Mouse (Mus musculus): ENCODE results near the gene Ppp1r13b. TPM values are rescaled to one million over a fixed set of nuclear protein-coding genes. Genes with fewer than 3 reads are reported as not detected.
"Not testable (repeated sequence)": the region's sequence is repeated elsewhere in the genome, so short reads cannot be mapped to it uniquely, and the experiment has no call there.

Ppp1r13b gene
- polyA plus RNA-seq (2011; ENCODE audit: insufficient read length, low read depth, missing spikeins): 8.8 and 9.4 TPM in 2 replicates

DNA sequence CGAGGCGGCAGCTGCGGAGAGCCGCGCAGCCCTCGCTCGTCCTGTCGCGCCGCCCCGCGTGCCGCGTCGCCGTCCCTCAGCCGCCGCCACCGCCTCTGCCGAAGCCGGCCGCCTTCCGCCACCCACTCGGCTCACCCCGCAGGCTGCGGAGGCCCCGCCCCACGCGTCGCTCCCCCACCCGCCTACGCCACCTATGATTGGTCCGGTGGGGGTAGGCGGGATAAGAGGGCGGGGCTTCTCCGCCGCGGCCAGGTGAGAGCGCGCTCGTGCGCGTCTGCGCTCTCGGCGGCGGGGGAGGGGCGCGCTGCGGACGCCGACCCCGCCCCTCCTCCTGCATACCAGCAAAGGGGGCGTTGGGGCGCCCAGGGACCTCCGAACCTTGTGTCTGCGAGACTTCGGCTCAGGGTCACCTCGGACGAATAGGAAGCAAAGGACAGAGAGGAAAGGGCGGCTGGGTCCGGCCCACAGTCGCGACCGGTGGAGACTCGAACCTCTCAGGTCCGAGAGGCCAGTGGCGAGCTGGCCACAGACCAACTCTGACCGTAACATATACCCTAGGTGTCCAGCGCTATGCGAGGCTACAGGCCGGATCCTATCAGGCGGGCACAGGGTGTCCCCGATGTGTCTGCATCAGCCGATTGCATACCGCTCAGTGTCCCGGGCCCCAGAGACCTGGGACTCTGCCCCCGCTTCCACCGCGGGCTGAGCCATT is at the start of gene Ppp1r13b:
Gene Ppp1r13b (minus strand): TSS at position 141 of the 712 bp plus-strand sequence.
- peak within 1 kb of the TSS; percentile 79 for H3K4me3 ChIP-seq (ENCODE audit: insufficient read depth, low read length)
- no peaks in the 10 kb centered on the region for H3K4me1 ChIP-seq (ENCODE audit: control insufficient read depth, insufficient read depth, low read length)
- no peak within 1 kb of the TSS for H3K27ac ChIP-seq (ENCODE audit: insufficient read depth, low read length)
- TF ChIP-seq CTCF (IDR thresholded peaks at IDR 0.05; ENCODE audit: borderline replicate concordance, insufficient read depth, low read length) (no peak), POLR2A (IDR thresholded peaks at IDR 0.05; ENCODE audit: low read depth, low read length) (peak; percentile 69)

- Histone ChIP-seq H3K27ac (ENCODE audit: insufficient read depth, low read length) (no peak overlapping the region), H3K4me1 (ENCODE audit: control insufficient read depth, insufficient read depth, low read length) (no peaks in the 10 kb centered on the region), H3K4me3 (ENCODE audit: insufficient read depth, low read length) (no peak overlapping the region)
- TF ChIP-seq CTCF (IDR thresholded peaks at IDR 0.05; ENCODE audit: borderline replicate concordance, insufficient read depth, low read length): no peak
- no peak for TF ChIP-seq POLR2A (IDR thresholded peaks at IDR 0.05; ENCODE audit: low read depth, low read length)
Observed at GRCm38 (mm10) chr12:111956173-111956572, 48.3 kb upstream of the Ppp1r13b start.

DNA sequence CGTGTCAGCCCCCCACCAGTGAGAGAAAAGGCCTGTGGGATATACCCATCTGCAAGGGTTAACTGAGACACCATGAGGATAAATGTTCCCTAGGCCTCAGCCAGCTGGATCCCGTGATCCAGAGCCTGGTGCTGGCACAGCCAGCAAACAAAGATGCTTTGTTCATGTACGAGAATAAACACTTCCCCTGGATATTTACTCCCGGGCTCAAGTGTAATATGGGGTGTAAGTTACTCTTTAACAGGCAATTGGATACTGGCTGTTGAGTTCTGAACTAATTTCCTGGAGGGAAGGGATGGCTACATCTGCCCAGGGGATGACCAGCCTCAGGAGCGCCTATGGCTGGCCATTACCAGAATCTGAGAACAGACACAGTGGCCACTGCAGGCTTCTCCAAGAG is 43.8 kb upstream of the Ppp1r13b start:
- Histone ChIP-seq H3K27ac (ENCODE audit: insufficient read depth, low read length) (no peak overlapping the region), H3K4me1 (ENCODE audit: control insufficient read depth, insufficient read depth, low read length) (no peaks in the 10 kb centered on the region), H3K4me3 (ENCODE audit: insufficient read depth, low read length) (no peak overlapping the region)
- TF ChIP-seq CTCF (IDR thresholded peaks at IDR 0.05; ENCODE audit: borderline replicate concordance, insufficient read depth, low read length): no peak
- no peak for TF ChIP-seq POLR2A (IDR thresholded peaks at IDR 0.05; ENCODE audit: low read depth, low read length)

DNA sequence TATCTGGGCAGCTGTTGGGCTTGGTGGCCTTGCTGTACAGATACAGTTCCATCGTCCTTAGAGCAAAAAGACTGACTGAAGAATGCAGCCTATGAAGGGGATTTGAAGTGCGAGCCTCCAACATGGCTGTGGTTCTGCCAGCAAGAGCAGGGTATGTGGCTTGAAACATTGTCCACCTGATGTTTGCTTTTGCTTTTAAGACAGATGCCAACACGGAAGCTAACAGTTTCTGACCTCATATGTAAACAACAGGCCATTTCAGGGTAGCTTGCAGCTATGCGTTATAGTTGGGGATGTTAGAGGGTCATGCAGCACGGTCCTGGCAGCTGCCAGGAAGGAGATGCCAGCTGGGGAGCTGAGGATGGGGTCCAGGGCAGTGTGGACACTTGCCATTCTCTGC is 42.6 kb upstream of the Ppp1r13b start:
- H3K27ac ChIP-seq (ENCODE audit: insufficient read depth, low read length): no peak overlapping the region
- H3K4me3 ChIP-seq (ENCODE audit: insufficient read depth, low read length): no peak overlapping the region
- TF ChIP-seq CTCF (IDR thresholded peaks at IDR 0.05; ENCODE audit: borderline replicate concordance, insufficient read depth, low read length) (no peak), POLR2A (IDR thresholded peaks at IDR 0.05; ENCODE audit: low read depth, low read length) (no peak)
- H3K4me1 ChIP-seq (ENCODE audit: control insufficient read depth, insufficient read depth, low read length): peaks cover 1% of the 10 kb centered on the region; the same call in 1 of the 2 replicates

DNA sequence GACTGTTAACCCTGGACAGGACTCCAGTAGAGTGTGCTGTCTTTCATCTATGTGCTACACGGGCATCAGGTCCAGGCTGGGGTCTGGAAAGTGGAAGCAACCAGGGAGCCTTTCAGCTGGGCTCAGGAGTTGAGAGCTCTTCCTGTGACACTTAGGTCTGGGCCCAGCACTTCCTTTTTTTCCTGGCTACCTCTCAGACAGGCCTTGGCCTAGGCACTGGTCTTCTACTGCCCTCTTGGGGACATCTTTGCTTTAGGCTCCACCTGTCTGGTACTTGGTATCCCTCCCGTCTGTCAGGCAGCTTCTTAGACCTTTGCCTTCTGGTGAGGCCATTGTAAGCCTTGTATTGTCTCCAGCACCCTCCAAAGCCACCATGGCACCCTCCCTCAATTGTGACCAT is 38.8 kb upstream of the Ppp1r13b start:
- H3K27ac ChIP-seq (ENCODE audit: insufficient read depth, low read length): peak overlapping the region; percentile 25; the same call in 1 of the 2 replicates
- H3K4me1 ChIP-seq (ENCODE audit: control insufficient read depth, insufficient read depth, low read length): peaks cover 5% of the 10 kb centered on the region; the same call in 1 of the 2 replicates
- TF ChIP-seq CTCF (IDR thresholded peaks at IDR 0.05; ENCODE audit: borderline replicate concordance, insufficient read depth, low read length) (no peak; the same call in 1 of the 2 replicates), POLR2A (IDR thresholded peaks at IDR 0.05; ENCODE audit: low read depth, low read length) (no peak)
- no peak overlapping the region for H3K4me3 ChIP-seq (ENCODE audit: insufficient read depth, low read length)

DNA sequence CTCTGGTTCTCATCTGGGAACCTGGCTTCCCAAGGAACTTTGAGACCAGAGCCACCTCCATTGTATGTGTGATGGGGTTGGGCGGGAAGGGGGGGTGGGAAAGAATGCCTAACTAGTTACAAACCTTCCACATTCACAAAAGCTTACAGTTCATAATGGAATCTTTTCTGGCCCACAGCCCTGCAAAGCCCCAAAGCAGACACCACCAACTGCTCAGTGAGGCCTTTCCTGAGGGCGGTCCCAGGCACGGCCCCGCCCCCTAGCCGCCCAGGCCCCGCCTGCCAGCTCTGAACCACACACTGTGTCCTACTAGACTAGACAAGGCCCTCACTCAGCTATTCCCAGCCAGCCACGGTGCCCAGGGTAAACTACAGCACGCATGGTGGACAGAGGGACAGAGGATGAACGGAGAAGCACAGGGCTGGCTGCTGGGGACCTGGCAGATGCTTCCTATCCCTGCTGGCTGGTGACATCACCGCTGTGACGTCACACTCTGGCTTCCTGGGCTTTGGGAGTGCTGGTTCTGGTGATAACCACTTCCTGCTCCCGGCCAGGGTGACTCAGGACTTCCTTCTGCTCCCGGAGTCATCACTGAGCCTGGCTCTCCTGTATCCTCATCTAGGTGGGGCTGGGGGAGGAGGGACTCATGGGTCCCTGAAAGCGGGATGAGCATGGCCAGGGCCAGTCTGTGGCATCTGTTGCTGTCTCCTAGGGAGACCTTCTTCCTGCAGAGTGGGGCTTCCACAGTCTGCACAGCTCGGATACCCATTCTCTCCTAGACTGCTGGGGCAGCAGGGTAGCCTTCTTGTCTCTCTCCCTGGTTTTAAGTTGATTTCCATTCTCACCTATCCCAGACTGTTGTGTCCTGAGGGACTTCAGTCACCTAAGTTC is 38.1 kb upstream of the Ppp1r13b start:
- H3K4me1 ChIP-seq (ENCODE audit: control insufficient read depth, insufficient read depth, low read length); H3K4me3 ChIP-seq (ENCODE audit: insufficient read depth, low read length): not testable (repeated sequence)
- peak overlapping the region; percentile 25 for H3K27ac ChIP-seq (ENCODE audit: insufficient read depth, low read length)

DNA sequence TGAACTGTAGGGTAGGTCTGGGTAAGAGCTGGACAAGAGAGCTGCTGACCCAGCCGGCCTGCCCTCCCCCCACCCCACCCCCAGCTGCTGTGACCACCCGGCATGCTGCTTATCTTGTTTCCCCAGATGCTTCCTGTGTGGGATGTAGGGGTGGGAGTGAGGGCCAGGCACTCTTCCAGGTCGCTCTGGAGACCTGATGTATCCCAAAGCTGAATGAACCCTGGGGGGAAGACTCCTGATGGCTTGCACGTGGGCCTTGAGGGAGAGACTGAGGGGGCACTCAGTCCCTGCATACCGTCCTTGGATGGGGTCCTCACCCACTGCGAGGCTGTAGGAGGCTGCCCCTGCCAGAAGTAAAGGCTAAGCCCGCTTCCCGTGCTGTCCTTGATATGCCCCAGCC is 37.2 kb upstream of the Ppp1r13b start:
- TF ChIP-seq CTCF (IDR thresholded peaks at IDR 0.05; ENCODE audit: borderline replicate concordance, insufficient read depth, low read length) (no peak), POLR2A (IDR thresholded peaks at IDR 0.05; ENCODE audit: low read depth, low read length) (no peak)
- no peak overlapping the region for H3K4me3 ChIP-seq (ENCODE audit: insufficient read depth, low read length)
- H3K4me1 ChIP-seq (ENCODE audit: control insufficient read depth, insufficient read depth, low read length): peaks cover 5% of the 10 kb centered on the region; the same call in 1 of the 2 replicates
- H3K27ac ChIP-seq (ENCODE audit: insufficient read depth, low read length): peak overlapping the region; percentile 16

- H3K4me1 ChIP-seq (ENCODE audit: control insufficient read depth, insufficient read depth, low read length); H3K4me3 ChIP-seq (ENCODE audit: insufficient read depth, low read length): not testable (repeated sequence)
- H3K27ac ChIP-seq (ENCODE audit: insufficient read depth, low read length): peak overlapping the region; percentile 8; the same call in 1 of the 2 replicates
Observed at GRCm38 (mm10) chr12:111944065-111944987, 36.4 kb upstream of the Ppp1r13b start.

- Histone ChIP-seq H3K4me3 (ENCODE audit: insufficient read depth, low read length) (no peak overlapping the region), H3K27ac (ENCODE audit: insufficient read depth, low read length) (no peak overlapping the region), H3K4me1 (ENCODE audit: control insufficient read depth, insufficient read depth, low read length) (peaks cover 8% of the 10 kb centered on the region)
- TF ChIP-seq CTCF (IDR thresholded peaks at IDR 0.05; ENCODE audit: borderline replicate concordance, insufficient read depth, low read length): no peak
- no peak for TF ChIP-seq POLR2A (IDR thresholded peaks at IDR 0.05; ENCODE audit: low read depth, low read length)
Observed at GRCm38 (mm10) chr12:111943421-111944064, 35.6 kb upstream of the Ppp1r13b start.
